Mouse (Mus musculus): ENCODE measurements around the gene Vmn1r36. TPM values are rescaled to one million over a fixed set of nuclear protein-coding genes. Genes with fewer than 3 reads are reported as not detected.

The Vmn1r36 gene
- polyA plus RNA-seq (2021; fragmentation: Nextera tagmentation): not detected in 2 replicates
- long read RNA-seq, experiment 1: 0 reads
- long read RNA-seq, experiment 2: 0 reads

DNA sequence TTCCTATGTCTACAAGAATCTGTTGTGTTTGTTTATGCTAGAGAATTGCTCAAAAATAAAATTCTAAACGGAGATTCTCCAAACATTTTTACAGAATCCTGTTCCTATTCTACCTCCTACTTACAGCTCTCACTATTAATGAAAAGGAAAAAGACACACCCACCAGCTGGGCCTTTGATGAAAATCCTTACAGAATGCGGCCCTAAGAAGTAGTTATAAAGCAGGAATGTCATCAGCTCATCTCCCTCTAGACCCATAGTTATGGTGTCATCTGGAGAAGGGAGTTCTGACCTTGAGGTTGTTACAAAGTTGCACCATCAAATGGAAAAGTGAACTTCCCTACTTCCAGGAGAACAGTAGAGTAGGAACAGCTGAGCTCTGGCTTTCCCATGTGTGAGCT lies at the start of gene Vmn1r36:
Vmn1r36 (minus strand) TSS at position 101 of the 400 bp plus-strand sequence.

DNA sequence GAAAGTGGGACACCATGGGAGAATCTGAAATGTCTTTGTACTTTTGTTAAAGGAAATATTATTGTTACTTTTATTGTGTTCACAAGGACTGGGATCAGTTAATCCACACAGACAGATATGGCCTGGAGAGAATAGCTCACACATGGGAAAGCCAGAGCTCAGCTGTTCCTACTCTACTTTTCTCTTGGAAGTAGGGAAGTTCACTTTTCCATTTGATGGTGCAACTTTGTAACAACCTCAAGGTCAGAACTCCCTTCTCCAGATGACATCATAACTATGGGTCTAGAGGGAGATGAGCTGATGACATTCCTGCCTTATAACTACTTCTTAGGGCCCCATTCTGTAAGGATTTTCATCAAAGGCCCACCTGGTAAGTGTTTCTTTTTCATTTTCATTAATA lies 10.1 kb upstream of the Vmn1r36 start, which contains the start of gene Vmn1r37:
Vmn1r37 (plus strand) TSS at position 301 of the 400 bp plus-strand sequence.

DNA sequence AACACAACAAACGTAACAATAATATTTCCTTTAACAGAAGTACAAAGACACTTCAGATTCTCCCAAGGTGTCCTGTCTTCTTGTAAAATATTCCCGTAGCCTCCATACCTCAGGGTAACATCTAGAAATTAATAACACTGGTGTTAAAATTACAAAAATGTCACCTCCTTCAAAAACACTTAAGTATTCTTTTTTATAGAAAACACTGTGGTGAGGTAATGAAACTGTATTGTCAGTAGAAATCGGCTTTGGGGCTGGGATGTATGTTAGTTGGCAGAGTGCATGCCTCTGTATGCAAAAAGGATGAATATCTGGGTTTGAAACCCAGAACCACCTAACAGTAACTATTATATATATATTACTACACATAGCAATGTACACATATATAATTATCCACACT lies 33.2 kb downstream of the Vmn1r36 start, which contains the start of gene Vmn1r35:
Vmn1r35 (minus strand) TSS at position 101 of the 400 bp plus-strand sequence.

Other genes with a start within 250 kb of the Vmn1r36 start
- gene Mad2l1, start 183.8 kb downstream of the Vmn1r36 start, polyA plus RNA-seq (2021; fragmentation: Nextera tagmentation): 3.9 and 4.0 TPM in 2 replicates
- gene Vmn1r32, start 159.1 kb downstream of the Vmn1r36 start, polyA plus RNA-seq (2021; fragmentation: Nextera tagmentation): not detected in 2 replicates
- gene Vmn1r33, start 100.9 kb downstream of the Vmn1r36 start, polyA plus RNA-seq (2021; fragmentation: Nextera tagmentation): not detected in 2 replicates
- not detected in 2 replicates for gene Vmn1r34, start 75.3 kb downstream of the Vmn1r36 start, polyA plus RNA-seq (2021; fragmentation: Nextera tagmentation)
- not detected in 2 replicates for gene Vmn1r35, start 33.3 kb downstream of the Vmn1r36 start, polyA plus RNA-seq (2021; fragmentation: Nextera tagmentation)
- gene Vmn1r37, start 10.2 kb upstream of the Vmn1r36 start, polyA plus RNA-seq (2021; fragmentation: Nextera tagmentation): not detected in 2 replicates
- not detected in 2 replicates for gene Vmn1r38, start 63.5 kb upstream of the Vmn1r36 start, polyA plus RNA-seq (2021; fragmentation: Nextera tagmentation)
- not detected in 2 replicates for gene Vmn1r39, start 91.4 kb upstream of the Vmn1r36 start, polyA plus RNA-seq (2021; fragmentation: Nextera tagmentation)
- 69.7 and 71.7 TPM in 2 replicates for gene Gng12, start 177.2 kb upstream of the Vmn1r36 start, polyA plus RNA-seq (2021; fragmentation: Nextera tagmentation)

Data from layer of hippocampus, adult 6 months (tissue).